Mouse (Mus musculus) hematopoietic stem cell, adult 5-6 weeks (primary cell): Measurements from ENCODE around the gene Dmrt1. TPM values are rescaled to one million over a fixed set of nuclear protein-coding genes. Genes with fewer than 3 reads are reported as not detected.

Experiments
- ATAC-seq, 2 experiments: fragments of 125-278 bp in 1 of 2; replicated peaks in 1 of 2; 2 replicates each; pipeline ENCODE4 v1.8.0; 2016 to 2017; ENCODE audit warnings: inconsistent platforms in 2 of 2, mild to moderate bottlenecking in 2 of 2, moderate number of reproducible peaks in 2 of 2, low read depth in 1 of 2, moderate TSS enrichment in 1 of 2; ENCODE audit not compliant: low FRiP score in 2 of 2, poor library complexity in 2 of 2, severe bottlenecking in 2 of 2, insufficient read depth in 1 of 2, low TSS enrichment in 1 of 2
- total RNA-seq: library from RNA; stranded (forward); fragments of 172-1452, 232-1000 nt; gene quantifications from 2 replicates; pipeline ENCODE4 v1.2.3, GENCODE M21; 2017

Dmrt1 gene
- total RNA-seq, 1 experiment from 2014 or later: not detected

DNA sequence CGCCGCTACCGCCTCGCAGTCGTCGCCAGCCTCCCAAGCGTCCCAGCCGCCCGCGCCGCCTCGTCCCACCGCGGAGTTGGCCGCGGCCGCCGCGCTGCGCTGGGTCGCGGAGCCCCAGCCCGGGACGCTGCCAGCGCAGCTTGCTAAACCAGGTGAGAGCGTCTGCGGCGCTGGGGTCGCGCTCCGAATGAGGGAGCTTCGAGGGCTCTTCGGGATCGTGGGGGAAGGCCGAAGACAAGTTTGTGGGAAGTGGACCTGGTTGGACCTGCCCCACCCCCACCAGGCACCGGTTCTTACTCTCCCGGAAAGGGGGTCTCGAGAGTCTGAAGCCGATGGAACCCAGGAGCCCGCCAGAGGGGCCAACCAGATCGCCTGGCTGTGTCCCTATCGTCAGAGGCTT, 105.7 kb downstream of the Dmrt1 start:
- no peak for ATAC-seq

DNA sequence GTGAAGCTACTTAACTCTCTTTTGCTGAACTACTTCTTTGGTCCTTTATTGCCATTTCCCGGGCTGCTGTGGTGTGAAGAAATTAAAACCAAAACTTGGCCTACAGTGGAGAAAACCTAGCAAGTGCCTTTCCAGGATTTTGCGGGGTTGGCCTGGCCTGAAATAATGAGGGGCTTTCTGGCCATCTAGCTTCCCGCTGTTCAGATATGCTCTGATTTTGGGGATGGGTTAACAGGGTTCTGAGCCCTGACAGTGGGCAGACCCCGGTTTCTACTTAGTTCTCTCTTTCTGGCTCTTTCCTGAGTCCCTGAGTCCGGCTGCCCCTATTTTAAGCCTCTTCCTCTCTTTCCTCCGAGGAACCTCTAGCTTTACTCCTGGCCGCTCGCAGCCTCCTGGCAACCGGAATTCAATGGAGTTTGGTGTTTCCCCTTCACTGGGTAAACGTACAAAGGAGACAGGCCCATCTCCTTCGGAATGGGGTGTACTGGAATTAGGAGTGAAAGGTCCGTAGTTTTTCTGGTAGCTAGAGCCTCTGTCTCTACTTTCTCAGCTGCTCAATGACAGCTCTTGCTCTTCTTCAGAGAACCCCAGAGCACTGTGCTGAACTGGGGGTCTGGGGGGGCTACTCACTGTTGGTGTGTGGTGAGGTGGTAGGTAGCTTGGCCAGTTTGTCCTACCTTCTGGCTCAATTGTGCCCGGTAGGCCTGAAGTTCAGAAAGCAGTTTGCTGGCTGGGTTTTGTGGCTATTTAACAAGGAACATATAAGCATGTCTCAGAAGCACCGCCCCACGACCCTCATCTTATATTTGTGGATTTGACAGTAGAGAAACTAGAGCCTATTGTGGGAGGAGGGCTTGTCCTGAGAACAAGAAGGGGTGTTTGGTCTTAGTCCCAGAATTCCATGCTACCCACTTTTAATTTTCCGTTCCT, 106.7 kb downstream of the Dmrt1 start:
- ATAC-seq: no peak

DNA sequence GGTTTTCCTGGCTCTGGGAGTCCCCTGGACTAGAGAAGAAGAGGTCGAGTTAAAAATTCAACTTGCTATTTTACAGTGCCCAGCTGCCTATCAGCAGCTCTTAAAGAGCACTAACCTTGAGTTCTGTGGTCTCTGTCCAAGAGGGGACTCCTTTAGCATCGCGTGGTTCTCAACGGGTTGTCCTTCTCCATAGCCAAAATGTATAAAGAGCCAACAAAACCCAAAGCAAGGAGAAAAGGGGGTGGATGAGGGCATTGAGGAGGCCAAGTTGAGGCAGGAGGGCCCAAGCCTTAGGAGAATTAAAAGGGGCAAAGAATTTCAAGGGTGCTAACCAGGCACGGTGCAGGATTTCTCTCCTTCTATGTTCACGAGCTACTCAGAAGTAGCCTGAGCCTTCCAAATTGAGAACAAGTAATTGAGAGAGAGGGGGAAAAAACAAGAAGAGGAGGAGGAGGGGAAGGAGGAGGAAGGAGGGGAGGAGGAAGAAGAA, 107.4 kb downstream of the Dmrt1 start:
- no peak for ATAC-seq

DNA sequence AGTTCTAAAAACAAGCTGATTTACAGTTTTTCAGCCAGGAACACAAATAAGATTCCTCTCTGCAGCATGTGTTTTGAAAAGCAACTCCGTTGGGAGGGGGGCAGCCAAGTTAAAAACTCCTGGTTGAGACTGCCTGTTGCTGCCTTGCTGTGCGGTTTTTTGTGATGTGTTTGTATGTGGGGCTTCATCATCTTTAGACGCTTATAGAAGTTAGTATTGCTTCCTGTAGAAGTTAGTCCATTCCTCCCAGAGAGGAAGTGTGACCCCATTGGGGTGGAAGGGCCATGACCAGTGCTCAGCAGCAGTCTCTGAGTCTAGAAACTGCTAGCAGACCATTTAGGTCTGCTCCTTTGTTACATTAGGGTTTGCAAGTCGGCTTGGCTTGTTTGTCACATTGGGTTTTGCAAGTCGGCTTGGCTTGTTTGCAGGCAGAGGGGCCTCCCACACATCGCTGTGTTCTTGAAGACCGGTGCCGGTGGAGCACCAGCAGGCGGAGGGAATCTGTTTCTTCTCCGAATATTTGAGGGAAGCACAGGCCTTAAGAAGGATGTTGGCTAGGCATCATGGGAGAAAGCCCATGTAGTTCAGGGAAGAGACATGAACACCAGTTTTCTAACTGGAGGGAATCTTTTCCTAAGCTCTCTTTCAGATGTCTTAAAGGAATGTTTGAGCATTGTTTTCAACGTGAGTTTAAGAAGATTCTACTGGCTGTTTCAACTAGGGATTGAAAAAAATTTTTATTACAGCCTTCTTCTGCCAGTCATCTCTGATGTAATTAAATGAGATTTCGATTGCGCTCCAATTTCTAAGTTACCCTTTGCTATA, 108.3 kb downstream of the Dmrt1 start:
- no peak for ATAC-seq

DNA sequence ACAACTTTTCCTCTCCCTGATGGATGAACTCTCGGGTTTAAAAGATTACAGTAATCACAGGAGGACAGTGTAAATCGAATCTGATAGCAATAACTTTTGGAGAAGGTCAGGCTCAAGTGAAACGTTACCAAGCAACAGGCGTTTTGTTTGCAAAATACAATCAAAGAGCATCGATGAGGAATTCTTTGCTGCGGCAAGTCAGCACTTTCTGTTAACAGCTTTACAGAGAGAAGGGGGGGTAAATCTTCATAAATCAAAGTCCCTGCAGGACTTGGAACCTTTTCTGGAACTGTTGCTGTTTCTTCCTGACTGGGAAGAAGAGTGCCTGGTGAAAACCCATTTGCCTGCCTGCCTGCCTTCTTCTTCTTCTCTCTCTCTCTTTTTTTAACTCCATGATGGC, 110.5 kb downstream of the Dmrt1 start:
- ATAC-seq: no peak

DNA sequence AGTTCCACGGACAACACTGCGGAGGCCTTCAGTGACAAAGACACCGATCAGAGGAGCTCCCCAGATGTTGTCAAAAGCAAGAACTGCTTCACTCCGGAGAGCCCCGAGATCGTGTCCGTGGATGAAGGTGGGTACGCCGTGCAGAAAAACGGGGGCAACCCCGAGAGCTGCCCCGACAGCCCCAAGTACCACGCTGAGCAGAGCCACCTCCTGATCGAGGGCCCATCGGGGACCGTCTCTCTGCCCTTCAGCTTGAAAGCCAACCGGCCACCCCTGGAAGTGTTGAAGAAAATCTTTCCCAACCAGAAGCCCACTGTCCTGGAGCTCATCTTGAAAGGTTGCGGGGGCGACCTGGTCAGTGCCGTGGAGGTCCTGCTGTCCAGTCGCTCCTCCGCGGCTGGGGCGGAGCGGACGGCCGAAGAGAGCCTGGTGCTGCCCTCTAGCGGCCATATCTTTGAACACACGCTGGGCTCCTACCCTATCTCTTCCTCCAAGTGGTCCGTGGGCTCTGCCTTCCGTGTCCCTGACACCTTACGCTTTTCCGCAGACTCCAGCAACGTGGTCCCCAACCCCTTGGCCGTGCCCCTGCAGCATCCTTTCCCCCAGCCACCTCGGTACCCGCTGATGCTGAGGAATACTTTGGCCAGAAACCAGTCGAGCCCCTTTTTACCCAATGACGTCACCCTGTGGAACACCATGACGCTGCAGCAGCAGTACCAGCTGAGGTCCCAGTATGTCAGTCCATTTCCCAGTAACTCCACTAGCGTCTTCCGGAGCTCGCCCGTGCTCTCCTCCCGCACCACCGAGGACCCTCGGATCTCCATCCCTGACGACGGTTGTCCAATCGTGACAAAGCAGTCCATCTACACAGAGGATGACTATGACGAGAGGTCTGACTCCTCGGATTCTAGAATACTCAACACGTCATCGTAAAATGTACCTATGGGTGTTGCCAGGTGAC, 117.2 kb downstream of the Dmrt1 start:
- peak; percentile 76 to 85 for ATAC-seq

DNA sequence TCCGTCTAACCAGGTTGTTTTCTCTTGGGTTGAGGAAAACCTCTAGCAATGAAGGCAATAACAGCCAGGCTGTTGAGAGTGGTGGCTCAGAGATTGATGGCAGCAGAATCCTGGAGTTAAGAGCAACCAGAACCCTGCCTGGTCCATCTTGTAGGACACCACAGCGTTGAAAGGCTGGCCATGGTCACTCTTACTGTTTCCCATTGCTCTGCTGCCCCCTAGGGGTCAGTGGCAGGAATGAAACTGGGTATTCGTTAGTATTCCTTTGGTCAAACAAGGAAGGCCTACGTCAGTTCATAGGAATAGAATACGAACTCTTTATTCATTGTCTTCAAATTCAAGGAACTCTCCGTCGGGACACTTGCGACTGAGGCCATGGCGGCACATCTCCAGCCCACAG, 123.1 kb downstream of the Dmrt1 start:
- ATAC-seq: peak; percentile 85 to 95

DNA sequence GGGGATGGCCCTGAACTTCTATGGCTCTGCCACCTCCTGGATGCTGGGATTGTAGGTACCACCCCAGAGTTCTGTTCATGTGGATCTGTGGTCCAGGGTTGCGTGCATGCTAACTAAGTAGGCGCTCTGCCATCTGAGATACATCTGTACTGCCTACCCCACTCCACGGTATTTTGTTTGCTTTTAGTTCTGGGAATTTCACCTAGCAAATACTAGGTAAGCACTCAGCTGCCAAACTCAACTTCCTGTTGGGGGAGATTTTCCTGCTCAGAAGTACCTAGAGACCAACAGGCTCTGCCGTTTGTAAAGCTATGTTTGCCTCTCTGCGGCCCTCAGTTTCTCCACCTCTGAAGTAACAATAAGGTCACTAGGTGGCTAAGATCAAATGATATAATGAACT, 129.7 kb downstream of the Dmrt1 start:
- ATAC-seq: no peak

DNA sequence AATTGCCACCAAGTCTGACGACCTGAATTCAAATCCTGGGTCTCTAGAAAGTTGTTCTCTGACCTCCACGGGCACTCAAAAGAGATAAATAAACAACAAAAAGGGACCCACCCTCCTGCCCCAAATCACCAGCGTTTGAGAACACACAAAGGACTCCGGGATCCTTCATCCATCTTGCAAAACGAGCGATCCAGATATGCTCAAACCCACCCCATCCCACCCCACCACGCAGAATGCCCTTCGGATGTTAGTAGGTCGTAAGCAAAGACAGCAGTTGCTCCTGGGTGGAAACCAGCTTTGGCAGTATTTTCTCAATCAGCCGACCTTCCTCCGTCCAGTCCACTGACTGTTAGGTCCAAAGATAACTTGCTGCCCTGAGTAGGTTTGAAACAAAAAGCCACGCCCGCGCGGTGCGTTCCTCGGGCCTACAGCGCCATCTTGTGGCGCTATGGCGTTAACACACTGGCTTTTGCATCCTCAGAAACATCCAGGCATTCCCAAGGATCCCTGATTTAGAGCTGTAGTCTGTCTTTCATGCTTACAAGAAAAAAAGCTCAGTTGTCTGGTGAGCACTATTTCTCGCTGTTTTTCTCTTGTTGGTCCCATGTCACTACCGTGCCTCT, 130.3 kb downstream of the Dmrt1 start:
- ATAC-seq: 0 out of 4 replicates have a peak, but pooled peaks have one; percentile 37 to 51

DNA sequence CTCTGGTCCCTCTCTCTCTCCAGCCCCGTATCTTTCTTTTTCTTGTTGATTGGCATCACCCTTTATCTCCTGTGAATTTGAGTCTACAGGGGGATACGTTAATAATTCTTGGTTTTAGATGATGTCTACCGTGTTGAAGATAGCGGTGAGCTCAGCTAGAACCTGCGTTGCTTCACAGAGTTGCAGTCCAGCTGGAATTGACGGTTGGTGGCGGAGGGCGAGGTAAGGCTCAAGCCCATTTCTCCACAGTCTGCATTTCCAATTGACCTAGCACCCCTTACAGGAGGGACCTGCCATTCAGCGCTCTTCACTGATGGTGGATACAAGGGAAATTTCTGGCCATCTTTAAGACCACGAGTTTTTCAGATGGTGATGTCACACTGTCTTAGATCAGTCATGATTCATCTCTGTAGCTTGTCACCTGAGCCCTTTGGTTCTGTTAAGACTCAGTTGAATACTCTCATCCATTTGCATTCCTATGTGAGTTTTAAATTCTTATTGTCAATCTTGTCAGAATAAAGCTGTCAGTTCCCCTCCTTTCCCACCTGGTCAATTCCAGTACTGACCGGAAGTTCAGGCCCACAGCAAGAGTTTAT, 133.4 kb downstream of the Dmrt1 start:
- ATAC-seq: no peak

DNA sequence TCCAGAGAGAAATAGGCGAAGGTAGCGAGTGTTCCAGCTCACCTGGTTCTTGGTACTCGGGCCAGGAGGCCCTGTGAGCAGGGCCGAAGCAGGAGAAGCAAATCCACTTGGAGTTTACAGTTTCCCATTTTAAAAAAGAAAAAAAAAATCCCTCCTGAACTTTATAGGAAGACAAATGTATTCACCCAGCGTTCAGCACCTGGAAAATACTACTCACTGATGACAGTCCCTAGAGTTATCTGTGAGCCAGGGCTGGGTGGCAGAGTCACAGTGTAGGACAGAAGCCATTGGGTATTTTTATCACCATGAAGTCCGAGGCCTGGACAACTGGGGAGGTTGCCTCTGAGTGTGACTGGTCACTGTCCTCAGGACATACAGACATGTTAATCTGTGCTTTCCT, 136.4 kb downstream of the Dmrt1 start:
- ATAC-seq: no peak

DNA sequence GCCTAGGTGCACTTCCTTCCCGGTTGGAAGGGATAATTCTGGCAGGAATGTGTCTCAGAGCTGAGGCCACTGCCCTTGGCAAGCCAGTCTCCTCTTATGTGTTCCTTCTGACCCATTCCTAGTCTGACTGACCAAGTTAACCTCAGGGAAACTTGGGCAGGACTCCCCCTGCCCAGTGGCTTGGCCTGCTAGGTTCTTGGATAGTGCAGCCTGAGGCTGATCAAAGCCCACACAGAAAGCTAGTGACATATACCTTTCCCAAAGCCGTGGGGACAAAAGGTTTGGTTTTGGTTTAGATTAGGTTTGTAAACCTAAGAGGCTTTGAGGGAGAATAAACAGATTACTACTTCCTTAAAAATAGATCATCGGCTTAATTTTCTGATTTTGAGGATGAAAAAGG, 141.7 kb downstream of the Dmrt1 start:
- ATAC-seq: no peak

DNA sequence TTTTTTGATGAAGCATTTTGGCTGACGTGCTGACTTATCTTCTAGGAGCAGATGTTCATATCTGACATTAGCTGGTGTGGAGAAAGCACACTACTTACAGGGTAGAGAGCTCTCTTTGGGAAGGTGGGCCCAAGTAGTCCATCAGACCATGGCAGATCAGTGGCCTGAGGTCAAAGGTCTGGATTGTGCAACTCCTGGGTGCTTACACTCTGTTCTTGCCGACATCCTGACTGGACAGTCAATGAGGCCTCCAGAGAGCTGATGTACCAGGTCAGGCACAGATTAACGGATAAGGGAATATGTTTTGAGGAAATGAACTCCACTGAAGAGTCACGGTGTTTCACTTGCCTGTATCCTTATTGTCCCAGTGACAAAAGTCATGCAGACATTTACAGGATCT, 143.3 kb downstream of the Dmrt1 start:
- no peak for ATAC-seq

DNA sequence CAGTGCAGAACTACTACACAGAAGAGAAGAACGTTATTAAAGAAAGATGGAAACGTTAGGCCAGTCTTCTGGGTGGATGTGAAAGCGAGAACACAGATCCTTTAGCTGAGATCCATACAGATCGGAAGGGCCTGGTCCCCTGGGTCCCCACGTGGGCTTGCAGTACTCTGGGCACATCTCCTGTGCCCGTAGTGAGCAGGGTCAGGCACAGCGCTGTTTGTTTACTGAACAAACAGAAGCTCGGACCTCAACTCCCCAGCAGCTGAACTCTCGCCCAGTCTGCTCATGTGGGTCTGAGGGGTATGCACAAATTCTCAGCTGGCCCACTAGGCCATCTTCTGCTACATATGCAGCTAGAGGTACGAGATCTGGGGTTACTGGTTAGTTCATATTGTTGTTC, 145.1 kb downstream of the Dmrt1 start:
- no peak for ATAC-seq

DNA sequence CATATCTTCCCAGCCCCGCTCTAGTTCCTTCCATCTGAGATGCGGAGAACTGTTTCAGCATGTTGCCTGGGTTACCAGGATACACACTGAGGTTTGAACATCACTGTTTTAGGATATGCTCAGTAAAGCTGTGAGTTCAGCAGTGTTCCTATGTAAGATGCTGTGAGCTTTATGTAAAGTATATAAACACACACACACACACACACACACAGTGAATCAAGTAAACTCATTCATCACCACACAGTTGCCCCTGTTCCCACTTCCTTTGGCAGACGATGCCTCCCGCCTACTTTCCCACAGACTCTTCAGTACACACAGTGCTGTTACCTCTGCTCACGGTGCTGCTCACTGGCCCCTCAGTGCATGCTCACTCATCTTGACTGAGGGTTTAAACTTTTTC, 147.1 kb downstream of the Dmrt1 start:
- no peak for ATAC-seq
